Mouse (Mus musculus) large intestine, adult 2 months (tissue): ENCODE measurements around the gene Omt2b. TPM values are rescaled to one million over a fixed set of nuclear protein-coding genes. Genes with fewer than 3 reads are reported as not detected.

ENCODE experiments used
- DNase-seq: peaks from one replicate; pipeline ENCODE4 v3.0.0-alpha.2; 2012; ENCODE audit warnings: low read depth, low spot score
- WGBS: fragments of 180-500 bp; shearing (Covaris S2); methylation state at CpG from one replicate; pipeline ENCODE4 v1.1.7; 2018; 5-methylcytosine and 5-hydroxymethylcytosine counted together
- polyA plus RNA-seq: library from polyadenylated mRNA; depleted of rRNA; stranded (reverse); fragments of >200 nt; gene quantifications from 2 replicates; pipeline ENCODE4 v1.2.3, GENCODE M21; 2012; rRNA removed

Gene Omt2b
- polyA plus RNA-seq, 1 experiment, result not detected

GRCm38 (mm10) chr9:78375486-78375885 is 48.1 kb downstream of the Omt2b start:
- no peak for DNase-seq
- 81% methylated on average over 4 of the region's 4 CpGs for WGBS

GRCm38 (mm10) chr9:78377546-78377945 is 50.2 kb downstream of the Omt2b start:
- WGBS, result 63% methylated on average over 8 of the region's 8 CpGs
- no peak for DNase-seq

- 13% methylated on average over 23 of the region's 23 CpGs for WGBS
- DNase-seq, result no peak
Observed at GRCm38 (mm10) chr9:78378113-78378785, 50.9 kb downstream of the Omt2b start, which contains the start of gene Ooep. Ooep (minus strand) TSS chr9:78378725.

Other genes starting within 250 kb of the Omt2b start
- gene Fbxo9, start 218.5 kb upstream of the Omt2b start, polyA plus RNA-seq, result 75.3 and 86.7 TPM in 2 replicates
- gene Ick, start 218.4 kb upstream of the Omt2b start, polyA plus RNA-seq, result 18.0 and 29.2 TPM in 2 replicates
- gene Gsta4, start 144.8 kb upstream of the Omt2b start, polyA plus RNA-seq, result 9.5 and 11.3 TPM in 2 replicates
- 13.2 and 27.3 TPM in 2 replicates for gene Gsta1, start 96.9 kb upstream of the Omt2b start, polyA plus RNA-seq
- 1.1 and 3.2 TPM in 2 replicates for gene Gm3776, start 70.5 kb upstream of the Omt2b start, polyA plus RNA-seq
- 0.10 and 0.38 TPM in 2 replicates for gene Gm10639, start 37.7 kb upstream of the Omt2b start, polyA plus RNA-seq
- not detected in 2 replicates for gene Omt2a, start 12.8 kb upstream of the Omt2b start, polyA plus RNA-seq
- gene Gsta2, start 28.2 kb downstream of the Omt2b start, polyA plus RNA-seq, result 0.19 TPM in 1 of 2 replicates, not detected in the other
- not detected in 2 replicates for gene Dppa5a, start 40.6 kb downstream of the Omt2b start, polyA plus RNA-seq
- 0.11 TPM in 1 of 2 replicates, not detected in the other for gene Ooep, start 51.1 kb downstream of the Omt2b start, polyA plus RNA-seq
- gene Ddx43, start 68.2 kb downstream of the Omt2b start, polyA plus RNA-seq, result 0.04 TPM in 1 of 2 replicates, not detected in the other
- 1.2 TPM in 2 replicates for gene Cgas, start 115.6 kb downstream of the Omt2b start, polyA plus RNA-seq
- gene Mto1, start 120.6 kb downstream of the Omt2b start, polyA plus RNA-seq, result 9.1 and 10.3 TPM in 2 replicates
- not detected in 2 replicates for gene Gm17324, start 121.2 kb downstream of the Omt2b start, polyA plus RNA-seq
- gene Eef1a1, start 161.6 kb downstream of the Omt2b start, polyA plus RNA-seq, result 3,812 and 3,859 TPM in 2 replicates